Mouse (Mus musculus) forebrain, embryonic 13.5 days (tissue): Measurements from ENCODE around the gene Srsf7. TPM values are rescaled to one million over a fixed set of nuclear protein-coding genes. Genes with fewer than 3 reads are reported as not detected.
"Not testable (repeated sequence)": the region's sequence is repeated elsewhere in the genome, so short reads cannot be mapped to it uniquely, and the experiment has no call there.

Experiments
- ATAC-seq: fragments of 200-750 bp; cut with Nextera tagmentation; 2 replicates; pipeline ENCODE4 v1.8.0; 2017
- H3K27ac ChIP-seq: fragments of 300-500 bp; sonication (generic); 2 replicates; pipeline ENCODE4 v1.5.1; 2015; ENCODE audit warnings: inconsistent platforms, mild to moderate bottlenecking, moderate library complexity
- H3K27me3 ChIP-seq: fragments of 300-500 bp; sonication (generic); 2 replicates; pipeline ENCODE4 v1.6.1; 2015; ENCODE audit warnings: mild to moderate bottlenecking, inconsistent platforms
- H3K36me3 ChIP-seq: fragments of 300-500 bp; sonication (generic); 2 replicates; pipeline ENCODE4 v1.6.1; 2015; ENCODE audit warnings: mild to moderate bottlenecking, inconsistent platforms; ENCODE audit not compliant: poor library complexity, severe bottlenecking
- H3K4me1 ChIP-seq: fragments of 300-500 bp; sonication (generic); 2 replicates; pipeline ENCODE4 v1.6.1; 2015; ENCODE audit warnings: inconsistent platforms
- H3K4me2 ChIP-seq: fragments of 300-500 bp; sonication (generic); 2 replicates; pipeline ENCODE4 v1.6.1; 2015; ENCODE audit warnings: inconsistent platforms, mild to moderate bottlenecking, moderate library complexity
- H3K4me3 ChIP-seq: fragments of 300-500 bp; sonication (generic); 2 replicates; pipeline ENCODE4 v1.5.1; 2015; ENCODE audit warnings: mild to moderate bottlenecking, inconsistent platforms
- H3K9ac ChIP-seq: fragments of 300-500 bp; sonication (generic); 2 replicates; pipeline ENCODE4 v1.6.1; 2015; ENCODE audit warnings: mild to moderate bottlenecking, inconsistent platforms
- H3K9me3 ChIP-seq: fragments of 300-500 bp; sonication (generic); replicated peaks from 2 replicates; pipeline ENCODE4 v1.6.1; 2016; ENCODE audit warnings: inconsistent platforms
- WGBS: fragments of 180-500 bp; shearing (Covaris S2); methylation state at CpG from one replicate; pipeline ENCODE4 v1.1.7; 2015; 5-methylcytosine and 5-hydroxymethylcytosine counted together
- polyA plus RNA-seq: library from polyadenylated mRNA; unstranded; fragments of >200 nt; fragmentation: Nextera tagmentation; extraction: Ambion mirVana; gene quantifications from 2 replicates; pipeline ENCODE4 v1.2.1, GENCODE M21; 2015

The Srsf7 gene
- polyA plus RNA-seq, 1 experiment from 2014 or later = 747 TPM

DNA sequence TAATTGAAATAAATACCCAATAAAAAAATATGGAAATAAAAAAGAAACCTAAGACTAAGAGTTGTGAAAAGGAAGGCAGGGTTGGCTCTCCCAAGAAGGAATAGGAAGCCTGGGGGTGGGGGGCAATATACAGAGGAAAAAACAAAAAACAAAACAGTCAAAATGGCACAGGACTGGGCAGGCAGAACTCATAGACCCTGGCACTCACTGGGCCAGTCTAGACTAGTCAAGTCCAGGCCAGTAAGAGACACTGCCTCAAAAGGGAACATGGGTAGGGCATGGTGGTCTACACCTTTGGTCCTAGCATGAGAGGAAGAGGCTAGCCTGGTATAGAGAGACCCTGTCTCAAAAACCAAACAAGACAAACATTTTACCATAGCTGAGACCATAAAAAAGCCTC, 26.6 kb downstream of the Srsf7 start:
- no peak overlapping the region for H3K9ac ChIP-seq
- H3K9me3 ChIP-seq = no peaks in the 10 kb centered on the region
- H3K27me3 ChIP-seq = no peaks in the 10 kb centered on the region
- peak; percentile 46 for ATAC-seq
- no peaks in the 10 kb centered on the region for H3K36me3 ChIP-seq
- no peak overlapping the region for H3K4me2 ChIP-seq
- H3K27ac ChIP-seq = no peak overlapping the region
- no peak overlapping the region for H3K4me3 ChIP-seq
- H3K4me1 ChIP-seq = no peaks in the 10 kb centered on the region

DNA sequence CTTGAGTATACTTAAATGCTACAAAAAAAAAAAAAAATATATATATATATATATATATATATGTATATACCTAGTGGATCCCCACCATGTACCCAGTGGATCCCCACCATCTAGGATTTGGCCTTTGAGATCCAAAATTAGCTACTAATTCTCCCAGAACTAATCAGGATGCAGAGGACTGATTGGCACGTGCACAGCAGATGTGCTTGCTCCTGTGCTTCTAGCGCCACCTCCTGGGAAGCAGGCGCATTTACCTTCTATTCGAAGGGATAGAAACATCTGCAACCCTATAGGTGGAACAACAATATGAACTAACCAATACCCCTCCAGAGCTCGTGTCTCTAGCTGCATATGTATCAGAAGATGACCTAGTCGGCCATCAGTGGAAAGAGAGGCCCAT, 27.1 kb downstream of the Srsf7 start:
- under 1% methylated on average over 6 of the region's 6 CpGs for WGBS
- Histone ChIP-seq H3K27me3 (no peaks in the 10 kb centered on the region), H3K27ac (no peak overlapping the region), H3K4me1 (no peaks in the 10 kb centered on the region), H3K9ac (no peak overlapping the region), H3K9me3 (no peaks in the 10 kb centered on the region), H3K4me3 (no peak overlapping the region), H3K4me2 (no peak overlapping the region), H3K36me3 (no peaks in the 10 kb centered on the region)
- ATAC-seq = peak; percentile 84

DNA sequence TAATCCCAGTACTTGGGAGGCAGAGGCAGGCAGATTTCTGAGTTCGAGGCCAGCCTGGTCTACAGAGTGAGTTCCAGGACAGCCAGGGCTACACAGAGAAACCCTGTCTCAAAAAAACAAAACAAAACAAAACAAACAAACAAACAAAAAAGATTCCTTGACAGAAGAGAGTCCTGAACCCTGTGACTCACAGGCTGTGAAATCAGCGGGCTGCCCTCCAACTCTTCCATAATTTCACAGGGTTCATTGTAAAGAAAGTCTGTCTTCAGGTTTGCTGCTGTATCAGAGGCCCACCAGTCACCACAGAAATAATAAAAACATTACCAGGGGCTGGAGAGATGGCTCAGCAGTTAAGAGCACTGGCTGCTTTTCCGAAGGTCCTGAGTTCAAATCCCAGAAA, 28.3 kb downstream of the Srsf7 start:
- not testable (repeated sequence) for H3K36me3 ChIP-seq, H3K9me3 ChIP-seq, H3K27ac ChIP-seq, H3K4me3 ChIP-seq, H3K9ac ChIP-seq, H3K4me1 ChIP-seq, H3K27me3 ChIP-seq, H3K4me2 ChIP-seq, ATAC-seq
- 91% methylated on average over 3 of the region's 3 CpGs for WGBS

DNA sequence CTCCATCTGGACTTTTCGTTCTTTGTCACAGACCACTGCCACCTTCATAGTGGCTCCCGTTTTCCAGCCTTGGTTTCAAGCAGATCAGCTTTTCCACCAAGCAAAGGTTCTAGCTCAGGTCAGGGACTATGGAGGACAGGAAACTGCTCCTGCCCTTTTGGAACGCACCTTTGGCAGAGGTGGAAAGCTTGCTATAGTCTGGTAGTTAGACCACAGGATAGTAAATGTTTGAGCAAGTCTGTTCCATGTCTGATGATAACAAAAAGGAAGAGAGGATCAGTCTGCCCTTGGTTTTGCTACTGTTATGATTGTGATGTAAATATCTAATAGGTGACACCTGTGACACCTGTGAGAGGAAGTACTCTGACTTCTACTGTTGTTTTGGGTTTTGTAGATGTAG, 31.1 kb downstream of the Srsf7 start:
- Histone ChIP-seq H3K36me3 (no peaks in the 10 kb centered on the region), H3K9ac (no peak overlapping the region), H3K4me1 (no peaks in the 10 kb centered on the region), H3K4me3 (no peak overlapping the region), H3K27me3 (no peaks in the 10 kb centered on the region), H3K9me3 (no peaks in the 10 kb centered on the region), H3K4me2 (no peak overlapping the region), H3K27ac (no peak overlapping the region)
- WGBS = 88% methylated on average over 3 of the region's 3 CpGs
- no peak for ATAC-seq

DNA sequence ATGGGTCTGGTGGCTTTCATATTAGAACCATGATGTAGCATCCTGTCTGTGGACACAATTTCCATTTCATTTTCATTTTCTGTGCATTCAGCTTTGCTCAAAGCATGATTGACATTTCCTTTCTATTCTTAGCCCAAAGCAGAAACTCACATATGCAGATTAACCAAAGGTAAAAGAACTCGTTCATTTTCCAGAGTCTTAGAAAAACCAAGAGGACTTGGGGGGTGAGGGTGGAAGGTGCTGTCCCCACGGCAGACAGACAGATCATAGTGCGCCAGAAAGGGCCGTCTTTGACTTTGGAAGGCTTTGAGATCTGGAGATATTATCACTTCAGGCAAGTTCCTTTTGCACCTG, 31.7 kb downstream of the Srsf7 start:
- H3K36me3 ChIP-seq = no peaks in the 10 kb centered on the region
- 71% methylated on average over 4 of the region's 4 CpGs for WGBS
- no peak overlapping the region for H3K9ac ChIP-seq
- no peaks in the 10 kb centered on the region for H3K27me3 ChIP-seq
- ATAC-seq = no peak
- H3K9me3 ChIP-seq = no peaks in the 10 kb centered on the region
- no peak overlapping the region for H3K27ac ChIP-seq
- H3K4me2 ChIP-seq = no peak overlapping the region
- H3K4me3 ChIP-seq = no peak overlapping the region
- H3K4me1 ChIP-seq = no peaks in the 10 kb centered on the region

DNA sequence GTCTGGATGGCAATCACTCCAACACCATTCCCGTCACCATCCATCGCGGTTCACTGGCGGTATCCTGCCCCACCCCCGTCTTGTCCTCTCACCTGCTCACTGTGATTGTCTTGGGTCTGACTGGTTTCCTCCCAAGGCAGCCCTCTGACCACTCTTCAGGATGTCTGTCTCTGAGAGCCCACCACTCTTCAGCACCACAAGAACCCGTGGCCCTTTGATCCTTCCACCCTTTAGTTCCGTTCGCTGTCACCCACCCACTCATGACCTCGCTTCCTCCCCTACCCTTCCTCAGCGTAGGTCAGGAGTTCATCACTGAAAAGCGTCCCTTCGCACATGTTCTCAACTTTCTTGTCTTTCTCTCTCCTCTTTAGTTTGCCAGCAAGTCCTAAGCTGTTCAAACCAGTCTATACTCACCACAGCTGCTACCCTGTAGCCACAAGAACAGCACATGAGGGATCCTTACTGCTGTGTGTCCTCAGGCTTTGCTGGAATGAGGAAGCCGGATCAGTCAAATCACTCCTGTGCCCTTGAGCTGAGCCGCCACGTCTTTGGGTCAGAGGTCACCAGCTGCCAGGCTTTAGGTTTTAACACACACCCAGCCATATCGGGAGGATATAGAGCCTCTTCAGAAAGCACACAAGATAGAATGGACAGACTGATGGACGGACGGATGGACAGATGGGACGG, 32.3 kb downstream of the Srsf7 start:
- WGBS = 85% methylated on average over 19 of the region's 19 CpGs
- Histone ChIP-seq H3K27me3 (no peaks in the 10 kb centered on the region), H3K4me1 (no peaks in the 10 kb centered on the region), H3K4me3 (no peak overlapping the region), H3K9me3 (no peaks in the 10 kb centered on the region), H3K9ac (no peak overlapping the region), H3K4me2 (no peak overlapping the region), H3K27ac (no peak overlapping the region), H3K36me3 (no peaks in the 10 kb centered on the region)
- ATAC-seq = peak; percentile 33; the same call in 1 of the 2 replicates

DNA sequence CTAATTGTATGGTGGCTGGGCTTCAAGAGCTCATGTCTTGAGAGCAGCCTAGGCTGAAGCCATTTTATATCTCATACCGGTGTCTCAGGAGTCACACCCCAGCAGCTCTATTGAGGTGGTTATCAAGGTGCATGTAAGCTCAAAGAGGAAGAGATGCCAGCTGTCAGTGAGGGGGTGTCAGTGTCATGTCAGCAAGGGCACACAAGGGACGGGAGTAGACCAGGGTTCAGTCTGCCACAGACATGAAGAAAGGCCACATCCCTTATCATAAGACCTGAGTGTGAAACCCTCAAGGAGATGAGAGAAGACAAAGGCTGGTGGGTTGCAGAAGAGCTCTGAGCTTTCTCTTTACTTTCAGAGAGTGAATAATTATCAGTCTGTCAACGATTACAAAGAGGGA, 33.0 kb downstream of the Srsf7 start:
- Histone ChIP-seq H3K9me3 (no peaks in the 10 kb centered on the region), H3K4me2 (no peak overlapping the region), H3K4me1 (peaks cover 2% of the 10 kb centered on the region), H3K9ac (no peak overlapping the region), H3K36me3 (no peaks in the 10 kb centered on the region), H3K27ac (no peak overlapping the region), H3K4me3 (no peak overlapping the region), H3K27me3 (no peaks in the 10 kb centered on the region)
- ATAC-seq = no peak
- 94% methylated on average over 3 of the region's 3 CpGs for WGBS

DNA sequence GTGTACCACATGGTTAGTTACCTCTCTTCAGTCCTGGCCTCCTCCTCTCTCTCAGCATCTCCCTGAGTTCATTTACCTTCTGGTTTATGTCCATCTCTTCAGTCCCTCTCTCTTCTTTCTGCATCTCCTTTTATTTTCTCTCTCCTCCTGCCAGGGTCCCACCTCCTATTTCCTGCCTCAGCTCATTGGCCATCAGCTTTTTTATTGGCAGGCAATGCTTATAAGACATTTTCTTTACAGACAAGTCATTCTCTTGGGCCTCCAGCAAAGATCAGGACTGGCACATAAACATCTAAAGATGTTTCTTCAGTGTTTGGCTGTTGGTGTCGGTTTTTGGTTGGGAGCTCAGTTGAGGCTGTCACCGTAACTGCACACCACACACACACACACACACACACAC, 33.4 kb downstream of the Srsf7 start:
- no peak overlapping the region for H3K27ac ChIP-seq
- no peak overlapping the region for H3K4me3 ChIP-seq
- H3K4me1 ChIP-seq = peaks cover 6% of the 10 kb centered on the region
- H3K9ac ChIP-seq = no peak overlapping the region
- no peak overlapping the region for H3K4me2 ChIP-seq
- no peak for ATAC-seq
- no peaks in the 10 kb centered on the region for H3K9me3 ChIP-seq
- H3K36me3 ChIP-seq = no peaks in the 10 kb centered on the region
- no peaks in the 10 kb centered on the region for H3K27me3 ChIP-seq
- WGBS = 100% methylated on average over 2 of the region's 2 CpGs

DNA sequence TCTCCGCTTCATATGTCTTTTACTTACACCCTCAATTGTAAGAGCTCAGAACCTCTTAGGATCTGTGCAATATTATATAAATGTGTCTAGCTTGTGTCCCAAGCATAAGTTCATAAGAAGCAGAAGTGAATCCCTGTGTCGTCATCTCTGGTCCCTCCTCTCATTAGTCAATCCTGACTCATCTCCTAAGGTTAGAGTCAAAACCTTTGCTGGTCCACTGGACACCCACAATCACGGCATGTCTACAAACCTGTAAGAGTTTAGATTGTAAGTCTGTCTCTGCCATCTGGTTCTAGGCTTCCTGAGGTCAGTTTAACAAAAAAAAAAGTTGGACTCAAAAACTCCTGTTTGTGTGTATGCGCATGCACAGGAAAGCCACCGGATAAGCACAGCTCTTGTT, 34.3 kb downstream of the Srsf7 start:
- ATAC-seq = no peak
- Histone ChIP-seq H3K9me3 (no peaks in the 10 kb centered on the region), H3K36me3 (no peaks in the 10 kb centered on the region), H3K27ac (no peak overlapping the region), H3K4me1 (peaks cover 15% of the 10 kb centered on the region), H3K9ac (no peak overlapping the region), H3K27me3 (no peaks in the 10 kb centered on the region), H3K4me3 (no peak overlapping the region), H3K4me2 (no peak overlapping the region)
- 94% methylated on average over 5 of the region's 5 CpGs for WGBS

DNA sequence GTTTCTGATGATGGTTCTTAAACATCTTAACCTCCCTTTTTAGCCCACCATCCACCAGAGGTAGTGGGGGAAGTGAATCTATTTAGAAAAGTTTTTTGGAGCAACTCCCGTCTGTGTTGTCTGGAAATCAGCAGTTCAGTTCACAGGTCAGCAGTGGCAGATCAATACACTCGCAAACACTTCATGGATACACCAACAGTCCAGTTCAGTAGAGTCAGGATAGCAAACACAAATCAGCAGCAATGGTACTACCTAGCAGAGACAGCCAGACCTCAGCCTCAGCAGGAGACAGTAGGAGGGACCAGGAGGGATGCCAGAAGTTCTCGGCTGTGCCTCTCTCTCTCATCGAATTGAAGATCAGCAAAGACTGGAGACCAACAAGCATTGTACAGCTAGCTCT, 35.2 kb downstream of the Srsf7 start:
- H3K4me1 ChIP-seq = peaks cover 19% of the 10 kb centered on the region
- H3K9me3 ChIP-seq = no peaks in the 10 kb centered on the region
- no peak overlapping the region for H3K27ac ChIP-seq
- ATAC-seq = no peak
- no peak overlapping the region for H3K4me2 ChIP-seq
- no peak overlapping the region for H3K4me3 ChIP-seq
- WGBS = 89% methylated on average over 4 of the region's 4 CpGs
- H3K27me3 ChIP-seq = no peaks in the 10 kb centered on the region
- H3K9ac ChIP-seq = no peak overlapping the region
- H3K36me3 ChIP-seq = no peaks in the 10 kb centered on the region

DNA sequence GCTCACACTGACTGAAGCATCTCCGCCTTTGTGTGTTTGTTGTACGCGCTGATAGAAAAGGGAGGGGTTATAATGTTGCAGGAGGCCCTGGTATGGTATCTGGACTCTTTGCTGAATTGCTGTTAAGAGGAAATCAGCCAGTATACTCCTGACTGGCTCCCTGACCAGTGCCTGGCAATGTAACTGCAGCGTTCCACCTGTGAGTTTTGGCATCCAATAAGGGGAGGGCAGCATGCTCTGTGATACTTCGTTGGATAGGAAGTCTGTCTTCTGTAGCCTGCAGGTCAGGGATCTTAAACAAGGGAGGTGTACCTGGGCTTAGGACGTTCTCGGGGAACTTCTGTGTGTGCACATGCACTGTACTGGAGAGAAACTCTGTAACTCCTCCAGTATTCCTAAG, 36.2 kb downstream of the Srsf7 start:
- H3K27me3 ChIP-seq = no peaks in the 10 kb centered on the region
- H3K4me3 ChIP-seq = no peak overlapping the region
- no peak overlapping the region for H3K27ac ChIP-seq
- WGBS = 93% methylated on average over 7 of the region's 7 CpGs
- peaks cover 19% of the 10 kb centered on the region for H3K4me1 ChIP-seq
- H3K9me3 ChIP-seq = no peaks in the 10 kb centered on the region
- no peak for ATAC-seq
- no peak overlapping the region for H3K4me2 ChIP-seq
- no peaks in the 10 kb centered on the region for H3K36me3 ChIP-seq
- no peak overlapping the region for H3K9ac ChIP-seq

DNA sequence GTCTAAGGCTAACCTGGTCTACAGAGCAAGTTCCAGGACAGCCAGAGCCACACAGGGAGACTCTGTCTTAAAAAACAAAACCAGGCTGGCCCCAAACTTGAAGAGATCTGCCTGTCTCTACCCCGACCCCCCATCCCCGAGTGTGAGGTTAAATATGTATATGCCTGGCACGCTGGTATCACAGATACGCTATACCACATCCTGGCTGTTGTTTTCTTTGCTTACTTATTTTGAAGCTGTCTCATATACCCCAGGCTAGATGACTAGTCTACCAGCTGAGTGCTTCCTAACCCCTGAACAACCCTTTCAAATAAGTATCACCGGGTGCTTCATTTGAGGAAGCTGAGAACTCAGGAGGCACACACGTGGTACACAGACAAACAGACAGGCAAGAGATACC, 37.3 kb downstream of the Srsf7 start:
- Histone ChIP-seq H3K4me2 (no peak overlapping the region), H3K4me1 (peaks cover 19% of the 10 kb centered on the region), H3K9me3 (no peaks in the 10 kb centered on the region), H3K36me3 (no peaks in the 10 kb centered on the region), H3K27ac (no peak overlapping the region), H3K27me3 (no peaks in the 10 kb centered on the region), H3K9ac (no peak overlapping the region), H3K4me3 (no peak overlapping the region)
- WGBS = 92% methylated on average over 6 of the region's 6 CpGs
- ATAC-seq = no peak

DNA sequence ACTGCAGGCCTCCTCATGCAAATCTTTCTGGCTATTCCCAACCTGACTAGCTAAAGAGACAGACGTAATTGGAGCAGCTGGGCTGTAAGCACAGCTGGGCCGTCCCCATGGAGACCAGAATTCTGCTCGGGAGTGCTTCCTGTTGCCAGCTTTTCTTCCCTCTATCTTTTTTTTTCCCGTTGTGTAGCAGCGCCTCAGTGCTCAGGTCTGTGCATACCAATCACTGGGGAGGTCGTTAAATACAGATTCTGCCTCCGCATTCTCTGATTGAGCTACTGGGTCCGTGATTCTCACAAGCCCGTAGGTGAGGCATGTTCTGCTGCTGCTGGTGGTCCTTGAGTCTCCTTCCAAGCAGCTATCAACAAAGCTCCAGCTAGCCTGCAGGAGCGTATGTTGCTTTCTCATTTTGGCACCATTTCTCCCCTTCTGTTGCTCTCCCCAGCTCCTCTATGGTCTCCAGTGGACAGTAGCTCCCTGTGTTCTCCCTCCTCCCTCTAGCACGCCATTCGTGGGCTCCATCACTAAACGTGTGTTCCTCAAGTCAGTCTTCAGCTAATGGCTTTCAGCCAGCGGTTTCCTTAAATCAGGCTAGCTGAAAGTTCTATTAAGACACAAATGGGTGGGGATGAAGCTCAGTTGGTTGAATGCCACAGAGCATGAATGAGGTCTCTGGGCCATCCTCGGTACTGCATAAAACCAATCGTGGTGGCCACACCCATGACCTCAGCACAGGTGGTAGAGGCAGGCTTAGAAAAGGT, 38.5 kb downstream of the Srsf7 start:
- ATAC-seq = peak; percentile 80
- Histone ChIP-seq H3K9ac (peak overlapping the region; percentile 23; the same call in 1 of the 2 replicates), H3K4me2 (peak overlapping the region; percentile 54), H3K9me3 (no peaks in the 10 kb centered on the region), H3K27ac (peak overlapping the region; percentile 84), H3K36me3 (no peaks in the 10 kb centered on the region), H3K4me3 (peak overlapping the region; percentile 2), H3K27me3 (no peaks in the 10 kb centered on the region), H3K4me1 (peaks cover 19% of the 10 kb centered on the region)
- 17% methylated on average over 16 of the region's 16 CpGs for WGBS
